Mouse (Mus musculus): ENCODE data around the gene Carmil3. TPM values are rescaled to one million over a fixed set of nuclear protein-coding genes. Genes with fewer than 3 reads are reported as not detected.

The Carmil3 gene
- polyA plus RNA-seq, 1 experiment from 2014 or later = 9.5 TPM

- H3K9ac ChIP-seq (ENCODE audit: low read length) = no peak overlapping the region
- WGBS = 94% methylated on average over 2 of the region's 2 CpGs
- H3K9me3 ChIP-seq (ENCODE audit: control insufficient read depth, low read length) = no peaks in the 10 kb centered on the region
These were observed 22.1 kb upstream of the Carmil3 start for GRCm38 (mm10) chr14:55468301-55468741.

GRCm38 (mm10) chr14:55469041-55469440, 21.4 kb upstream of the Carmil3 start:
- no peaks in the 10 kb centered on the region for H3K36me3 ChIP-seq (ENCODE audit: control insufficient read depth, insufficient read depth, low read length)
- H3K9ac ChIP-seq (ENCODE audit: low read length) = no peak overlapping the region
- H3K4me3 ChIP-seq (ENCODE audit: low read depth, low read length) = no peak overlapping the region
- H3K27me3 ChIP-seq (ENCODE audit: control insufficient read depth, insufficient read depth, low read length) = no peaks in the 10 kb centered on the region
- H3K4me1 ChIP-seq (ENCODE audit: control insufficient read depth, insufficient read depth, low read length) = no peaks in the 10 kb centered on the region
- DNase-seq (ENCODE audit: low spot score) = no peak
- no peak overlapping the region for H3K4me2 ChIP-seq (ENCODE audit: low read depth)
- WGBS = 89% methylated on average over 2 of the region's 2 CpGs
- H3K9me3 ChIP-seq (ENCODE audit: control insufficient read depth, low read length) = no peaks in the 10 kb centered on the region
- no peak overlapping the region for H3K27ac ChIP-seq (ENCODE audit: low read depth, low read length)
- no peak for ATAC-seq (ENCODE audit: insufficient read depth, low FRiP score, low TSS enrichment)

More at GRCm38 (mm10) chr14:55468301-55468741, 22.1 kb upstream of the Carmil3 start:
- Histone ChIP-seq H3K4me1 (ENCODE audit: control insufficient read depth, insufficient read depth, low read length) (no peaks in the 10 kb centered on the region), H3K36me3 (ENCODE audit: control insufficient read depth, insufficient read depth, low read length) (no peaks in the 10 kb centered on the region), H3K4me3 (ENCODE audit: low read depth, low read length) (no peak overlapping the region), H3K27ac (ENCODE audit: low read depth, low read length) (no peak overlapping the region), H3K27me3 (ENCODE audit: control insufficient read depth, insufficient read depth, low read length) (no peaks in the 10 kb centered on the region), H3K4me2 (ENCODE audit: low read depth) (no peak overlapping the region)
- no peak for DNase-seq (ENCODE audit: low spot score)
- ATAC-seq (ENCODE audit: insufficient read depth, low FRiP score, low TSS enrichment) = no peak

- H3K27me3 ChIP-seq (ENCODE audit: control insufficient read depth, insufficient read depth, low read length) = no peaks in the 10 kb centered on the region
- no peak for ATAC-seq (ENCODE audit: insufficient read depth, low FRiP score, low TSS enrichment)
- DNase-seq (ENCODE audit: low spot score) = no peak
- WGBS = 88% methylated on average over 6 of the region's 6 CpGs
- H3K9ac ChIP-seq (ENCODE audit: low read length) = no peak overlapping the region
- H3K36me3 ChIP-seq (ENCODE audit: control insufficient read depth, insufficient read depth, low read length) = no peaks in the 10 kb centered on the region
- H3K4me3 ChIP-seq (ENCODE audit: low read depth, low read length) = no peak overlapping the region
- no peaks in the 10 kb centered on the region for H3K9me3 ChIP-seq (ENCODE audit: control insufficient read depth, low read length)
- no peaks in the 10 kb centered on the region for H3K4me1 ChIP-seq (ENCODE audit: control insufficient read depth, insufficient read depth, low read length)
- no peak overlapping the region for H3K4me2 ChIP-seq (ENCODE audit: low read depth)
- H3K27ac ChIP-seq (ENCODE audit: low read depth, low read length) = no peak overlapping the region
These were observed 20.6 kb upstream of the Carmil3 start for GRCm38 (mm10) chr14:55469821-55470220.

- Histone ChIP-seq H3K9me3 (ENCODE audit: control insufficient read depth, low read length) (no peaks in the 10 kb centered on the region), H3K36me3 (ENCODE audit: control insufficient read depth, insufficient read depth, low read length) (no peaks in the 10 kb centered on the region), H3K4me1 (ENCODE audit: control insufficient read depth, insufficient read depth, low read length) (no peaks in the 10 kb centered on the region), H3K9ac (ENCODE audit: low read length) (no peak overlapping the region), H3K27me3 (ENCODE audit: control insufficient read depth, insufficient read depth, low read length) (no peaks in the 10 kb centered on the region), H3K27ac (ENCODE audit: low read depth, low read length) (no peak overlapping the region), H3K4me2 (ENCODE audit: low read depth) (no peak overlapping the region), H3K4me3 (ENCODE audit: low read depth, low read length) (no peak overlapping the region)
- DNase-seq (ENCODE audit: low spot score) (no peak), ATAC-seq (ENCODE audit: insufficient read depth, low FRiP score, low TSS enrichment) (no peak)
- 12% methylated on average over 10 of the region's 10 CpGs for WGBS
These were observed 19.6 kb upstream of the Carmil3 start for GRCm38 (mm10) chr14:55470806-55471205.

- no peaks in the 10 kb centered on the region for H3K27me3 ChIP-seq (ENCODE audit: control insufficient read depth, insufficient read depth, low read length)
- no peaks in the 10 kb centered on the region for H3K4me1 ChIP-seq (ENCODE audit: control insufficient read depth, insufficient read depth, low read length)
- H3K4me3 ChIP-seq (ENCODE audit: low read depth, low read length) = no peak overlapping the region
- H3K9ac ChIP-seq (ENCODE audit: low read length) = no peak overlapping the region
- H3K27ac ChIP-seq (ENCODE audit: low read depth, low read length) = no peak overlapping the region
- H3K4me2 ChIP-seq (ENCODE audit: low read depth) = no peak overlapping the region
- H3K36me3 ChIP-seq (ENCODE audit: control insufficient read depth, insufficient read depth, low read length) = no peaks in the 10 kb centered on the region
- no peaks in the 10 kb centered on the region for H3K9me3 ChIP-seq (ENCODE audit: control insufficient read depth, low read length)
- WGBS = 72% methylated on average over 2 of the region's 2 CpGs
- ATAC-seq (ENCODE audit: insufficient read depth, low FRiP score, low TSS enrichment) (no peak), DNase-seq (ENCODE audit: low spot score) (no peak)
These were observed 14.8 kb upstream of the Carmil3 start for GRCm38 (mm10) chr14:55475654-55476053.

GRCm38 (mm10) chr14:55477421-55477820, 13.0 kb upstream of the Carmil3 start:
- Histone ChIP-seq H3K4me1 (ENCODE audit: control insufficient read depth, insufficient read depth, low read length) (no peaks in the 10 kb centered on the region), H3K27ac (ENCODE audit: low read depth, low read length) (no peak overlapping the region), H3K9me3 (ENCODE audit: control insufficient read depth, low read length) (no peaks in the 10 kb centered on the region), H3K4me3 (ENCODE audit: low read depth, low read length) (no peak overlapping the region), H3K4me2 (ENCODE audit: low read depth) (no peak overlapping the region), H3K9ac (ENCODE audit: low read length) (no peak overlapping the region), H3K36me3 (ENCODE audit: control insufficient read depth, insufficient read depth, low read length) (no peaks in the 10 kb centered on the region), H3K27me3 (ENCODE audit: control insufficient read depth, insufficient read depth, low read length) (no peaks in the 10 kb centered on the region)
- DNase-seq (ENCODE audit: low spot score) (no peak), ATAC-seq (ENCODE audit: insufficient read depth, low FRiP score, low TSS enrichment) (no peak)
- WGBS = 91% methylated on average over 1 of the region's 1 CpGs

GRCm38 (mm10) chr14:55477829-55478228, 12.6 kb upstream of the Carmil3 start:
- H3K27ac ChIP-seq (ENCODE audit: low read depth, low read length) = no peak overlapping the region
- H3K36me3 ChIP-seq (ENCODE audit: control insufficient read depth, insufficient read depth, low read length) = no peaks in the 10 kb centered on the region
- ATAC-seq (ENCODE audit: insufficient read depth, low FRiP score, low TSS enrichment) = no peak
- no peaks in the 10 kb centered on the region for H3K4me1 ChIP-seq (ENCODE audit: control insufficient read depth, insufficient read depth, low read length)
- DNase-seq (ENCODE audit: low spot score) = no peak
- no peak overlapping the region for H3K4me3 ChIP-seq (ENCODE audit: low read depth, low read length)
- no peak overlapping the region for H3K4me2 ChIP-seq (ENCODE audit: low read depth)
- WGBS = 91% methylated on average over 5 of the region's 5 CpGs
- no peaks in the 10 kb centered on the region for H3K27me3 ChIP-seq (ENCODE audit: control insufficient read depth, insufficient read depth, low read length)
- no peaks in the 10 kb centered on the region for H3K9me3 ChIP-seq (ENCODE audit: control insufficient read depth, low read length)
- H3K9ac ChIP-seq (ENCODE audit: low read length) = no peak overlapping the region

GRCm38 (mm10) chr14:55478651-55479599, 11.5 kb upstream of the Carmil3 start, which contains the start of gene Dhrs4:
Gene Dhrs4, plus strand, starts transcription at chr14:55478758.
- H3K27ac ChIP-seq (ENCODE audit: low read depth, low read length) = peak within 1 kb of the TSS; percentile 64; the same call in 1 of the 2 replicates
- H3K9me3 ChIP-seq (ENCODE audit: control insufficient read depth, low read length) = no peaks in the 10 kb centered on the region
- H3K9ac ChIP-seq (ENCODE audit: low read length) = peak within 1 kb of the TSS; percentile 76
- peak within 1 kb of the TSS; percentile 58 for H3K4me2 ChIP-seq (ENCODE audit: low read depth)
- 2% methylated on average over 38 of the region's 38 CpGs for WGBS
- H3K36me3 ChIP-seq (ENCODE audit: control insufficient read depth, insufficient read depth, low read length) = no peaks in the 10 kb centered on the region
- no peaks in the 10 kb centered on the region for H3K27me3 ChIP-seq (ENCODE audit: control insufficient read depth, insufficient read depth, low read length)
- H3K4me1 ChIP-seq (ENCODE audit: control insufficient read depth, insufficient read depth, low read length) = no peaks in the 10 kb centered on the region
- peak; percentile 82 for DNase-seq (ENCODE audit: low spot score)
- ATAC-seq (ENCODE audit: insufficient read depth, low FRiP score, low TSS enrichment) = peak; percentile 95
- peak within 1 kb of the TSS; percentile 57 for H3K4me3 ChIP-seq (ENCODE audit: low read depth, low read length)

GRCm38 (mm10) chr14:55479629-55480028, 10.8 kb upstream of the Carmil3 start:
- no peak overlapping the region for H3K4me2 ChIP-seq (ENCODE audit: low read depth)
- DNase-seq (ENCODE audit: low spot score) = no peak

More at GRCm38 (mm10) chr14:55479629-55480028, 10.8 kb upstream of the Carmil3 start:
- no peak for ATAC-seq (ENCODE audit: insufficient read depth, low FRiP score, low TSS enrichment)
- no peaks in the 10 kb centered on the region for H3K9me3 ChIP-seq (ENCODE audit: control insufficient read depth, low read length)
- H3K27me3 ChIP-seq (ENCODE audit: control insufficient read depth, insufficient read depth, low read length) = no peaks in the 10 kb centered on the region
- no peak overlapping the region for H3K27ac ChIP-seq (ENCODE audit: low read depth, low read length)
- no peaks in the 10 kb centered on the region for H3K4me1 ChIP-seq (ENCODE audit: control insufficient read depth, insufficient read depth, low read length)
- H3K9ac ChIP-seq (ENCODE audit: low read length) = no peak overlapping the region
- H3K36me3 ChIP-seq (ENCODE audit: control insufficient read depth, insufficient read depth, low read length) = no peaks in the 10 kb centered on the region
- 89% methylated on average over 10 of the region's 10 CpGs for WGBS
- no peak overlapping the region for H3K4me3 ChIP-seq (ENCODE audit: low read depth, low read length)

Data from neural tube, embryonic 11.5 days (tissue).